Mouse (Mus musculus) MEL (cell line): ENCODE data around the gene Rab11fip4.

Experiments
- CTCF ChIP-seq, 3 experiments: IDR thresholded peaks in 2 of 3; conservative IDR thresholded peaks in 1 of 3; 2 replicates each; pipeline ENCODE4 v1.5.1; 2011 to 2012; ENCODE audit warnings: low read length in 3 of 3, low read depth in 2 of 3, mild to moderate bottlenecking in 2 of 3, improper control_type of control experiment in 1 of 3, inconsistent platforms in 1 of 3, mixed read lengths in 1 of 3, moderate library complexity in 1 of 3; ENCODE audit not compliant: control insufficient read depth in 1 of 3, insufficient read depth in 1 of 3, poor library complexity in 1 of 3, severe bottlenecking in 1 of 3
- EP300 ChIP-seq, 2 experiments: IDR thresholded peaks; 2 replicates each; pipeline ENCODE4 v1.6.1; 2011; ENCODE audit warnings: improper control_type of control experiment in 2 of 2, low read length in 2 of 2, low read depth in 1 of 2, mild to moderate bottlenecking in 1 of 2
- POLR2AphosphoS2 ChIP-seq: IDR thresholded peaks from 2 replicates; pipeline ENCODE4 v1.6.1; 2011; ENCODE audit warnings: low read length, improper control_type of control experiment
- ZNF384 ChIP-seq: IDR thresholded peaks from 2 replicates; pipeline ENCODE4 v1.6.1; 2012; ENCODE audit warnings: low read depth, mild to moderate bottlenecking, inconsistent platforms, low read length, improper control_type of control experiment

- TF ChIP-seq CTCF (IDR thresholded peaks at IDR 0.05 in 2 of 3, conservative IDR thresholded peaks at IDR 0.05 in 1 of 3; ENCODE audit: control insufficient read depth in 1 of 3, insufficient read depth in 1 of 3, low read depth in 2 of 3, low read length in 3 of 3, poor library complexity in 1 of 3, severe bottlenecking in 1 of 3): no peak
- TF ChIP-seq ZNF384: no peak
- TF ChIP-seq EP300 (IDR thresholded peaks at IDR 0.05; ENCODE audit: low read depth in 1 of 2, low read length in 2 of 2): no peak
- no peak for TF ChIP-seq POLR2AphosphoS2
Measured at GRCm38 (mm10) chr11:79737126-79737697, 146.2 kb downstream of the Rab11fip4 start.
